ENCODE assay signal across 10 mouse cellular contexts in the genomic region with DNA sequence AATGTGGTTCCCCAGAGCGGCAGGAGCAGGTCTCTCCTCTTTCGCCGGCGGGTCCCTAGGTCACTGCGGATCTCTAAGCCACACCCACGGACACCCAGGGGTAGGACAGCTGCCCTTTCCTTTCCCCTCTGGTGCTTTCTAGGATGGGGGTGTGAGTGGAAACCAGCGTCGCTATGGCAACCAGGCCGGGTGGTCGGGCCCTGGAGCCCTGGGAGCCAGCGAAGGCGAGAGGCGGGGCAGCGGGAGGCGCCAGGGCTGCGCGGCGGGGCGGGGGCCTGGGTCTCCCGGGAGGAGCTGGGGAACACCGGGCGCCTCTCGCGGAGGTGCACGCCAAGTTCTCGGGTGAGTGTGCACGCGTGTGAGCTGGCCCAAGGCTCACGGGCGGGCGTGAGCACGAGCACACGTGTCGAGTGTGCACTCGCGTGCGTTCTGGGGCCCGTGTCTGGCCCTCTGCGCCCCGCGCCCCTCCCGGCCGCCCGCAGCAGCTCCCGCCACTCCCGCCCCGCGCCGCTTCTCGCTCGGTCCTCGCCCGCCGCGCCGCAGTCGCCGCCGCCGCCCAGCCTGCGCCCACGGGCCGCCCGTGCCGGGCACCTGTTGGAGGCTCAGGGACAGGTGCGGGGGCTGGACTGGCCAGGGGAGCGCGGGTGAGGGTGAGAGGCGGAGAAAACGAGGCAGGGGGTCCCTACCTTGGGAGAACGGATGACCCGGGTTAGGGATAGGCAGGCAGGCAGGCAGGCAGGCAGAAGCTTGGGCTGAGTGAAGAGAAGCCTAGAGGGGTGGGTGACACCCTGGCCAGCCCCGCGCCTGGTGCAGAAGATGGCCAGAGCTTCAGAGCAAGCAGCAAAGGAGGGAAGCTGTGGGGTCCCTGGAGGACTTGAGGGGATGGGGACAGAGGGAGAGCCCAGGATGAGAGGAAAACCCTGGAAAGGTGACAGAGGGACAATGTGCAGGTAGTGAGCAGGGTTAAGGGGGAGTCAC. TPM values are rescaled to one million over a fixed set of nuclear protein-coding genes. Genes with fewer than 3 reads are reported as not detected.
DNase-seq lines count a peak whose midpoint lies in the region; ATAC-seq and TF ChIP-seq lines count a peak whose summit lies in the region.
"Had no signal": no experiment of that assay in that cellular context is flagged by ENCODE, and none has a peak within 500 bp of the region (broad histone marks: within the 10 kb centered on the region; RNA-seq: fewer than 3 reads in every experiment).

No protein-coding gene starts in this region.

- peak overlapping the region; percentile 64 for H3K9ac ChIP-seq in hindbrain, embryonic 15.5 days
- H3K9ac ChIP-seq in midbrain, postnatal 0 days (replicated peaks; ENCODE audit: low read length, poor library complexity, severe bottlenecking), result peak overlapping the region; percentile 73

- peak overlapping the region; percentile 68 for H3K4me3 ChIP-seq in heart, embryonic 10.5 days
- peak overlapping the region; percentile 39; the same call in 1 of the 2 replicates for H3K4me3 ChIP-seq in spleen, adult 2 months (ENCODE audit: extremely low read depth, insufficient read depth, insufficient read length)
- peak overlapping the region; percentile 55 for H3K4me3 ChIP-seq in hindbrain, embryonic 15.5 days
- H3K4me3 ChIP-seq in midbrain, postnatal 0 days (ENCODE audit: low read depth, low read length), result peak overlapping the region; percentile 49

- H3K27ac ChIP-seq in heart, embryonic 10.5 days, result peak overlapping the region; percentile 56
- H3K27ac ChIP-seq in spleen, adult 2 months (ENCODE audit: insufficient read depth, low read length), result no peak overlapping the region
- H3K27ac ChIP-seq in hindbrain, embryonic 15.5 days (replicated peaks), result peak overlapping the region; percentile 30; the same call in 1 of the 2 replicates
- peak overlapping the region; percentile 52 for H3K27ac ChIP-seq in midbrain, postnatal 0 days (ENCODE audit: low read depth, low read length)

- peaks cover 66% of the 10 kb centered on the region for H3K27me3 ChIP-seq in heart, embryonic 10.5 days (ENCODE audit: insufficient read depth, poor library complexity, severe bottlenecking)
- H3K27me3 ChIP-seq in spleen, adult 2 months (ENCODE audit: control insufficient read depth, insufficient read depth, low read length), result peaks cover 16% of the 10 kb centered on the region
- peaks cover 10% of the 10 kb centered on the region for H3K27me3 ChIP-seq in hindbrain, embryonic 15.5 days
- H3K27me3 ChIP-seq in midbrain, postnatal 0 days (ENCODE audit: insufficient read depth, low read length), result no peaks in the 10 kb centered on the region

- under 1% methylated on average over 71 of the region's 74 CpGs for WGBS in heart, embryonic 10.5 days
- 4% methylated on average over 54 of the region's 74 CpGs for WGBS in spleen, adult 2 months
- WGBS in hindbrain, embryonic 15.5 days, result under 1% methylated on average over 54 of the region's 74 CpGs
- WGBS in midbrain, postnatal 0 days, result 1% methylated on average over 60 of the region's 74 CpGs

- TF ChIP-seq POLR2A in spleen, adult 2 months (IDR thresholded peaks at IDR 0.05; ENCODE audit: low read depth, low read length), result no peak

- H3K36me3 ChIP-seq in heart, embryonic 10.5 days, result peaks cover 13% of the 10 kb centered on the region
- peaks cover 9% of the 10 kb centered on the region for H3K36me3 ChIP-seq in spleen, adult 2 months (ENCODE audit: control insufficient read depth, insufficient read depth, low read length)
- H3K36me3 ChIP-seq in hindbrain, embryonic 15.5 days, result peaks cover 9% of the 10 kb centered on the region
- peaks cover 17% of the 10 kb centered on the region; the same call in 1 of the 2 replicates for H3K36me3 ChIP-seq in midbrain, postnatal 0 days (ENCODE audit: insufficient read depth, low read length)

- peaks cover 35% of the 10 kb centered on the region for H3K4me1 ChIP-seq in heart, embryonic 10.5 days
- H3K4me1 ChIP-seq in spleen, adult 2 months (ENCODE audit: control insufficient read depth, insufficient read depth, insufficient read length), result peaks cover 7% of the 10 kb centered on the region; the same call in 1 of the 2 replicates
- peaks cover 24% of the 10 kb centered on the region for H3K4me1 ChIP-seq in hindbrain, embryonic 15.5 days (replicated peaks)
- peaks cover 8% of the 10 kb centered on the region for H3K4me1 ChIP-seq in midbrain, postnatal 0 days (ENCODE audit: insufficient read depth, low read length)

- no peak for DNase-seq in heart, embryonic 10.5 days (ENCODE audit: low spot score)
- no peak for DNase-seq in heart, postnatal 10 days
- DNase-seq in spleen, adult 2 months (ENCODE audit: low read depth in 1 of 2, low spot score in 2 of 2), result no peak
- no peak for DNase-seq in spleen, adult 12 weeks (ENCODE audit: low spot score)
- peak; percentile 62 for DNase-seq in midbrain, postnatal 0 days (ENCODE audit: low spot score)
- no peak for DNase-seq in frontal cortex, postnatal 14 days (ENCODE audit: low spot score in 2 of 2)
- no peak for DNase-seq in layer of hippocampus, postnatal 14 days (ENCODE audit: low spot score in 2 of 2)

- H3K4me2 ChIP-seq in hindbrain, embryonic 15.5 days, result peak overlapping the region; percentile 95
- peak overlapping the region; percentile 91 for H3K4me2 ChIP-seq in midbrain, postnatal 0 days (ENCODE audit: low read depth, low read length, poor library complexity, severe bottlenecking)

- peak; percentile 47 for ATAC-seq in hindbrain, embryonic 15.5 days (ENCODE audit: low FRiP score, low read depth)
- peak; percentile 67 for ATAC-seq in midbrain, postnatal 0 days (ENCODE audit: low FRiP score)

- TF ChIP-seq CTCF in spleen, adult 2 months (IDR thresholded peaks at IDR 0.05; ENCODE audit: extremely low read depth, insufficient read depth, insufficient read length, insufficient replicate concordance), result no peak
- TF ChIP-seq CTCF in midbrain, postnatal 0 days (IDR thresholded peaks at IDR 0.05), result no peak

- H3K9me3 ChIP-seq in heart, embryonic 10.5 days, result no peaks in the 10 kb centered on the region
- no peaks in the 10 kb centered on the region for H3K9me3 ChIP-seq in hindbrain, embryonic 15.5 days
- no peaks in the 10 kb centered on the region for H3K9me3 ChIP-seq in midbrain, postnatal 0 days (ENCODE audit: low read length)

- intact Hi-C loops in heart, postnatal 10 days (cut with DNase I), result no loop called here

RNA-seq across cellular contexts. Expression of a gene that starts 0.5 kb away (rescaled TPM):
- polyA plus RNA-seq in heart, embryonic 10.5 days (2016; fragmentation: Nextera tagmentation; extraction: Ambion mirVana), result 0.28 and 0.64 TPM in 2 replicates
- not detected for total RNA-seq in heart, postnatal 10 days (2021)
- polyA plus RNA-seq in spleen, adult 2 months (2012; rRNA removed), result not detected in 2 replicates
- polyA plus RNA-seq in hindbrain, embryonic 15.5 days (2015; fragmentation: Nextera tagmentation; extraction: Ambion mirVana), result 28.2 and 28.8 TPM in 2 replicates
- total RNA-seq in midbrain, postnatal 0 days (2014; rRNA removed), result 53.8 and 64.1 TPM in 2 replicates
- 36.3 and 41.2 TPM in 2 replicates for polyA plus RNA-seq in midbrain, postnatal 0 days (2015; fragmentation: Nextera tagmentation; extraction: Ambion mirVana)
- 10 to 100 TPM; 22.8 to 25.8 TPM for total RNA-seq in layer of hippocampus, postnatal 14 days (2021)

RNA-seq across cellular contexts. Expression of a gene that starts 14.1 kb away (rescaled TPM):
- polyA plus RNA-seq in heart, embryonic 10.5 days (2016; fragmentation: Nextera tagmentation; extraction: Ambion mirVana), result 31.1 and 35.0 TPM in 2 replicates
- total RNA-seq in heart, postnatal 10 days (2021), result 10 to 100 TPM; 10.3 to 13.8 TPM
- polyA plus RNA-seq in spleen, adult 2 months (2012; rRNA removed), result 7.4 and 8.6 TPM in 2 replicates
- polyA plus RNA-seq in hindbrain, embryonic 15.5 days (2015; fragmentation: Nextera tagmentation; extraction: Ambion mirVana), result 22.6 and 24.0 TPM in 2 replicates
- 6.6 and 10.0 TPM in 2 replicates for total RNA-seq in midbrain, postnatal 0 days (2014; rRNA removed)
- polyA plus RNA-seq in midbrain, postnatal 0 days (2015; fragmentation: Nextera tagmentation; extraction: Ambion mirVana), result 12.2 and 16.3 TPM in 2 replicates
- total RNA-seq in layer of hippocampus, postnatal 14 days (2021), result 10 to 100 TPM; 27.6 to 34.7 TPM

RNA-seq across cellular contexts. Expression of a gene that starts 14.5 kb away (rescaled TPM):
- polyA plus RNA-seq in heart, embryonic 10.5 days (2016; fragmentation: Nextera tagmentation; extraction: Ambion mirVana), result 79.1 and 92.0 TPM in 2 replicates
- 10 to 100 TPM; 23.8 to 30.0 TPM for total RNA-seq in heart, postnatal 10 days (2021)
- polyA plus RNA-seq in spleen, adult 2 months (2012; rRNA removed), result 40.1 and 56.0 TPM in 2 replicates
- polyA plus RNA-seq in hindbrain, embryonic 15.5 days (2015; fragmentation: Nextera tagmentation; extraction: Ambion mirVana), result 91.5 and 94.6 TPM in 2 replicates
- total RNA-seq in midbrain, postnatal 0 days (2014; rRNA removed), result 55.0 and 60.3 TPM in 2 replicates
- polyA plus RNA-seq in midbrain, postnatal 0 days (2015; fragmentation: Nextera tagmentation; extraction: Ambion mirVana), result 87.8 and 93.5 TPM in 2 replicates
- total RNA-seq in layer of hippocampus, postnatal 14 days (2021), result 10 to 100 TPM; 46.1 to 50.1 TPM

RNA-seq across cellular contexts. Expression of a gene that starts 16.3 kb away (rescaled TPM):
- not detected in 2 replicates for polyA plus RNA-seq in heart, embryonic 10.5 days (2016; fragmentation: Nextera tagmentation; extraction: Ambion mirVana)
- not detected for total RNA-seq in heart, postnatal 10 days (2021)
- not detected in 2 replicates for polyA plus RNA-seq in spleen, adult 2 months (2012; rRNA removed)
- 0.43 TPM in 1 of 2 replicates, not detected in the other for polyA plus RNA-seq in hindbrain, embryonic 15.5 days (2015; fragmentation: Nextera tagmentation; extraction: Ambion mirVana)
- total RNA-seq in midbrain, postnatal 0 days (2014; rRNA removed), result not detected in 2 replicates
- polyA plus RNA-seq in midbrain, postnatal 0 days (2015; fragmentation: Nextera tagmentation; extraction: Ambion mirVana), result 1.1 TPM in 1 of 2 replicates, not detected in the other
- not detected for total RNA-seq in layer of hippocampus, postnatal 14 days (2021)
- total RNA-seq: layer of hippocampus, adult 8-10 months; MEL had no signal

RNA-seq across cellular contexts. Expression of a gene that starts 36.8 kb away (rescaled TPM):
- 33.2 and 39.2 TPM in 2 replicates for polyA plus RNA-seq in heart, embryonic 10.5 days (2016; fragmentation: Nextera tagmentation; extraction: Ambion mirVana)
- 10 to 100 TPM; 65.6 to 65.7 TPM for total RNA-seq in heart, postnatal 10 days (2021)
- 97.0 and 109 TPM in 2 replicates for polyA plus RNA-seq in spleen, adult 2 months (2012; rRNA removed)
- polyA plus RNA-seq in hindbrain, embryonic 15.5 days (2015; fragmentation: Nextera tagmentation; extraction: Ambion mirVana), result 56.2 and 58.1 TPM in 2 replicates
- total RNA-seq in midbrain, postnatal 0 days (2014; rRNA removed), result 143 and 160 TPM in 2 replicates
- polyA plus RNA-seq in midbrain, postnatal 0 days (2015; fragmentation: Nextera tagmentation; extraction: Ambion mirVana), result 45.3 and 47.3 TPM in 2 replicates
- 100 to 1,000 TPM; 141 to 147 TPM for total RNA-seq in layer of hippocampus, postnatal 14 days (2021)

Comparison
In these comparisons a context has a peak if more than half of its experiments do, and no peak if none do; other contexts are left out.
1. RNA of a gene that starts 0.5 kb away (polyA plus RNA-seq): 36.3 to 41.2 TPM in midbrain, postnatal 0 days and 28.2 to 28.8 TPM in hindbrain, embryonic 15.5 days; 0.28 to 0.64 TPM in heart, embryonic 10.5 days and not detected in spleen, adult 2 months; every median in the first group is over 10 times any median in the second.
2. Peak in every context shown above with its lines, with median percentiles within 50 percentile points of each other: H3K4me3 ChIP-seq.